Mouse (Mus musculus) G1E (cell line): ENCODE measurements around the gene Dhx15.

Experiments used
- CTCF ChIP-seq: IDR thresholded peaks from 2 replicates; pipeline ENCODE4 v1.5.1; 2012; ENCODE audit warnings: low read depth, low read length, inconsistent platforms, mixed read lengths
- GATA1 ChIP-seq: IDR thresholded peaks from 2 replicates; pipeline ENCODE4 v1.6.1; 2012; ENCODE audit warnings: borderline replicate concordance, low read length, inconsistent platforms, mixed read lengths
- GATA2 ChIP-seq: IDR thresholded peaks from 2 replicates; pipeline ENCODE4 v1.6.1; 2012; ENCODE audit warnings: low read depth, low read length, inconsistent platforms, borderline replicate concordance
- POLR2AphosphoS5 ChIP-seq: IDR thresholded peaks from 2 replicates; pipeline ENCODE4 v1.6.1; 2012; ENCODE audit warnings: low read depth, low read length, inconsistent platforms; ENCODE audit not compliant: insufficient replicate concordance
- TAL1 ChIP-seq: conservative IDR thresholded peaks from 2 replicates; pipeline ENCODE4 v1.6.1; 2012; ENCODE audit warnings: low read depth, low read length, inconsistent platforms, mixed read lengths

GRCm38 (mm10) chr5:52126263-52126662 lies 64.1 kb downstream of the Dhx15 start:
- no peak for TF ChIP-seq CTCF
- TF ChIP-seq POLR2AphosphoS5 = no peak
- TF ChIP-seq GATA2 = no peak
- TF ChIP-seq GATA1 = no peak
- no peak for TF ChIP-seq TAL1
